Mouse (Mus musculus): ENCODE data around the gene Mymx.

The Mymx gene

DNA sequence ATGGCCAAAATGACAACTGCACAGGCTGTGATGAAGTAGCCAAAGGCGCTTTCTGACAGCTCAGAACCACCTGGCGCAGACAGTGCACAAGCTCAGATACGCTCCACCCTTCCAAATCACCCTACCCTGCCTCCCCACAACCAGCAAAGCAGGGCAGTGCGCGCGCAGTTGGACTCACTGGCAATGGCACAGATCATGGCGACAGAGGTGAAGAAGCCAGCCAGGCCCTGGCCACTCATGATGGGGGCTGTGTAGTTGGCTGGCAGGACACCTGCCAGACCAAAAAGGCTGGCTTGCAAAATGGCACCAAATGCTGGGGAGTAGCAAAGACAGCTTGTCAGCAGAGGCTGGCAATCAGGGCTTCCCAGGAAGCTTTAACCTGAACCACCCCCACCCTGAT lies 12.7 kb downstream of the Mymx start:
- no peak for DNase-seq

GRCm38 (mm10) chr17:45588370-45588769 lies 13.5 kb downstream of the Mymx start:
- DNase-seq = no peak

DNA sequence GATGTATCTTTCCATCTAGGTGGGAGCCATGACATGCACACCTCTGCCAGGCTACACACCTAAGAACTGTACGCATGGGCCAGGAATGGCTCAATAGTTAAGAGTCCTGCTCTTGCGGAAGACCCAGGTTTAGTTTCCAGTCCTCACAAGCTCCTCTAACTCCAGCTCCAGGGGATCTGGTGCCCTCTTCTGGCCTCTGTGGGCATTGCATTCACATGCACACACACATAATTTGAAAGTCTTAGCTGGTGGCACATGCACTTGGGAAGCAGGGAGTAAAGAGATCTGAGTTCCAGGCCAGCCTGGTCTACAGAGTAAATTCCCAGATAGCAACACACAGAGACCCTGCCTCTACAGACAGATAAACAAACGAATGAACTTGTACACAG lies 15.5 kb downstream of the Mymx start:
- peak in 1 of 2 experiments; percentile 36 for DNase-seq

DNA sequence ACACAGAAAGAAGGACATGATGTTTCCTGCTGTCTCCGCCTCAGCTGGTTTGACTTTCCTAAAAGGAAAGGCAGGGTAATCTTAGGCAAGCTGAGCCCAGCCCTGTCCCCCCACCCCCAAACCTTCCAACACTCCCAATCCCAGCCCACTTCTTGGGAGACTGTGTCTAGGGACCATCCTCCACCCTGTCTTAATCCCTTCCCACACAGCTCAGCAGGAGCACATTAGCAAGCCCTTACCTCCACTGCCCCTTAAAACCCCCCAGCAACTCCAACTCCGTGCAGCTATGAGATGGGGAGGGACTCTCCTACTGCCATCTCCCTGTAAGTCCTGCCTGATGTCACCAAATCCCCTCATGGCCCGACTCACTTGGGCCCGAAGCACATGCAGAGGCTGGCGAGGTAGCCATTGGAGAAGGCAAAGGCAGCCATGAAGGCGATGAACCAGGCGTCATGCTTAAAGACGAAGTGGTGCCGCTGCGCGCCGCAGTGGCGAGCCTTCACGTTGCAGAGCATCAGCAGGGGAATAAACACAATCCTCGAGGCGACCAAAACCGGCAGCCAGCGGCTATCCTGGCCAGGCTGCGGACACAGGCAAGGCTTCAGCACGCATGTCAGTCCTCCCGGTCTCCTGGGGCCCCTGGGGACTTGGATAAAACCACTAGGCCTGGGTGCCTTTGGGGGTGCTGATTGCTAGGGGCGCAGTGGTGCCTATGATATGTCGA lies 16.0 kb downstream of the Mymx start:
- no peak for DNase-seq

GRCm38 (mm10) chr17:45584939-45585678 lies 16.8 kb downstream of the Mymx start:
- peak; percentile 76 to 79 for DNase-seq

GRCm38 (mm10) chr17:45584096-45584896 lies 17.6 kb downstream of the Mymx start:
- peak in 1 of 2 experiments; percentile 41 for DNase-seq

- peak; percentile 42 to 51 for DNase-seq
Measured at GRCm38 (mm10) chr17:45582715-45583355, 19.1 kb downstream of the Mymx start.

- peak in 1 of 2 experiments; percentile 5 for DNase-seq
Measured at GRCm38 (mm10) chr17:45582188-45582587, 19.7 kb downstream of the Mymx start.

DNA sequence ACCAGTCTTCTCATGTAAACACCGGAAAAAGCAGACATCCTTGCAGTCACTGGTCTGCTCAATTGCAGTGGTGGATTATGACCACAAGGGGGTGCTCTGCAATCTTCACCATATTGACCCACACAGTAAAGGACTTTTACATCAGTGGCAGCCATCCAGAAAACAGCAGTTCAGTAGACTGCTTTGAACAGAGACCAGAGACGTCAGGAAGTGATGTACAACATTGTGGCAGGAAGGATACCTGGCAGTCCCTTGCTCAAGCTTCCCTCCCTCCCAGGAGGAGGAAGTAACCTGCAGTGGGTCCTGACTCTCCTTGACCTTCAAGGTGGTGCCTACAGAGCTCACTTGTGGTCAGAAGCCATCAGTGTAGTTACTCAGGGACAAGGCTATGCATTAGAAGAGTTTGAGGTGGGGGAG lies 20.3 kb downstream of the Mymx start:
- DNase-seq = peak; percentile 68 to 70

- DNase-seq = peak in 1 of 2 experiments; percentile 16
Measured at GRCm38 (mm10) chr17:45580958-45581477, 20.9 kb downstream of the Mymx start.

DNA sequence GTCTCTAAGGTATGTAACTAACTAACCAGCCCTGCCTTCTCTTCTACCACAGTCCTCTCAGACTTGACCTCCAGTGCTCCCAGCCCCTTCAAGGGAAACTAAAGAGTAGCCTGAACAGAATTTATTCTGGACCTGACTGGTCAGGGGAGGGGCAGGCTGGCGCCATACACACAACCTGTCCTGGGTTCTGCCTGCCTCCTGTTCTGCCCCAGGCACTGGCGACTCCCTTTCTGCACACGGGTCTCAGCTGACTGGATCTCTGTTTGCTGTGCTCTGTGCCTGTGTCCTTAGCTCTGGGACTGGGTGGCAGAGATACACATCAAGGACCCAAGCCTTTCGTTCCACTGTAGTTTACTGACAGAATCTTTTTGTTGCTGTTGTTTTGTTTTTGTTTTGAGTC lies 22.3 kb downstream of the Mymx start:
- DNase-seq = peak in 1 of 2 experiments; percentile 6

DNA sequence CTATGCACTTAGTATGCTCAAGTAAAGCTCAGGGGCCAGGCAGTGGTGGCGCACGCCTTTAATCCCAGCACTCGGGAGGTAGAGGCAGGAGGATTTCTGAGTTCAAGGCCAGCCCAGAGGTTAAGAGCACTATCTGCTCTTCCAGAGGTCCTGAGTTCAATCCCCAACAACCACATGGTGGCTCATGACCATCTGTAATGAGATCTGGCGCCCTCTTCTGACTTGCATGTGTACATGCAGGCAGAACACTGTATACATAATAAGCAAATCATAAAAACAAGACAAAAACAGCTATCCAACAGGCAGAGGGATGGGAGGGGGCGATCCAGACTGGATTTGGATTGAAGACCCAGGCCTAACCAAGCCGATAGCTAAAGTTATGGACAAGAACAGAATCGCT lies 23.1 kb downstream of the Mymx start:
- DNase-seq = peak in 1 of 2 experiments; percentile 28

- DNase-seq = no peak
Measured at GRCm38 (mm10) chr17:45578242-45578641, 23.7 kb downstream of the Mymx start.

- DNase-seq = no peak
Measured at GRCm38 (mm10) chr17:45575123-45575897, 26.6 kb downstream of the Mymx start.

DNA sequence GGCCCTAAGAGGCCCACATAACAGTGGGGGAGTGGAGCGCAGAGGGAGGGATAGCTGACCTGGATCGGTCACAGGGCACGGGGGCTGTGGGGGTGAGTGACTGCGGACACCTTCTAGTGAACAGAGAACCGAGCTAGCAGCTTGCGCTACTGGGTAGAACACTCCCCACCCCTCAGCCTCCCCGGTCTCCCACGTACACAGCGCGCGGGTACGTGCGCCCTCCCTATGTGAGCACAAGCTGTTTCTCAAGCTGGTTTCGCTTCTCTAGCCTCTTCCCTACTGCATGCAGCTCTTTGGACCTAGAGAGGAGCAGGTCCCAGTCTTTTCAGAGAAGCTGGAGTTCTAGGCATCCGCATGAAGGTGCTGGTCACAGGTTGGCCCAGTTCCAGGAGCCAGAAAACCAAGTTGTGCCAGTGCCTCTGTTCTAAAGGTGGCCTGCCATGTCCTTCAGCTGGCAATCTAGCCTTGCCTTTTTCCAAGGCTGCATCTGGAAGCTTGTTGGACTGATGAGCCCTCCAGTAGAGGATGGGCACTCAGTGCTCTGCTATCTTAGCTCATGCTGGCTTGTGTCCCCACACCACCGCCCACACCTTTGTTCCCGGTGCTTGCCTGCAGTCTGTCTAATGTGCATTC lies 27.7 kb downstream of the Mymx start:
- DNase-seq = peak; percentile 81 to 85

GRCm38 (mm10) chr17:45573780-45574123 lies 28.1 kb downstream of the Mymx start:
- peak; percentile 99 for DNase-seq

DNA sequence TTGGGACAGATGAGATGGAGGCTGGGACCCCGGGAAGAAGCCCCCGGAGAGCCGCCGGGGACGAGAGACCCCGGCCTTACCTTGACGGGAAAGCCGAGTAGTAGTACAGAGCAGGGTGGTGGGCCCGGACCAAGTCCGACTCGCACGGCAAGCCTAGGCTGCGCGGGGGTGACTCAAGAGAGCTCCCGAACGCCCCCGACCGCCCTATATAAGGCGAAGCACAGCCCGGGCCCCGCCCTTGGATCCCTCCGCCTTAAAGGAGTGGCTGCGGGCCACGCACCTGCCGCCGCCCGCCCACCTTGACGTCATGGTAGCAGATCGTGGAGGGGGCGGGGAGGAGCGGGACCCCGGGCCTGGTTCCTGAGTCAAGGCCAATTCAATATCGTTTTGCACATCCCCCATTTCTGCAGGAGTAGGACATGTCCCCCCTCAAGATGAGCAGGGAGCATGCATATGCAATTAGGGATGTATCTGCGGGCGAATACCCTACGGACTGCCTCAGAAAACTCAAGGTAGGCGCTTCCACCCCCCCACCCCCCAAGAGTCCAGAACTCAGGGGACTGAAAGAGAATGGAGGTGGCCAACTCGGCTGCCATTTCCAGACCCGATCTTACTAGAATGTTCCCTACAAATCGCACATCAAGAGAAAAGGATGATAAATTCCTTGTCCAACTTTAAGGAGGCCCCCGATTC lies 28.7 kb downstream of the Mymx start, which contains the start of gene Hsp90ab1:
Gene Hsp90ab1, minus strand, starts transcription at position 185 of the 693 bp plus-strand sequence.
- peak; percentile 100 for DNase-seq

DNA sequence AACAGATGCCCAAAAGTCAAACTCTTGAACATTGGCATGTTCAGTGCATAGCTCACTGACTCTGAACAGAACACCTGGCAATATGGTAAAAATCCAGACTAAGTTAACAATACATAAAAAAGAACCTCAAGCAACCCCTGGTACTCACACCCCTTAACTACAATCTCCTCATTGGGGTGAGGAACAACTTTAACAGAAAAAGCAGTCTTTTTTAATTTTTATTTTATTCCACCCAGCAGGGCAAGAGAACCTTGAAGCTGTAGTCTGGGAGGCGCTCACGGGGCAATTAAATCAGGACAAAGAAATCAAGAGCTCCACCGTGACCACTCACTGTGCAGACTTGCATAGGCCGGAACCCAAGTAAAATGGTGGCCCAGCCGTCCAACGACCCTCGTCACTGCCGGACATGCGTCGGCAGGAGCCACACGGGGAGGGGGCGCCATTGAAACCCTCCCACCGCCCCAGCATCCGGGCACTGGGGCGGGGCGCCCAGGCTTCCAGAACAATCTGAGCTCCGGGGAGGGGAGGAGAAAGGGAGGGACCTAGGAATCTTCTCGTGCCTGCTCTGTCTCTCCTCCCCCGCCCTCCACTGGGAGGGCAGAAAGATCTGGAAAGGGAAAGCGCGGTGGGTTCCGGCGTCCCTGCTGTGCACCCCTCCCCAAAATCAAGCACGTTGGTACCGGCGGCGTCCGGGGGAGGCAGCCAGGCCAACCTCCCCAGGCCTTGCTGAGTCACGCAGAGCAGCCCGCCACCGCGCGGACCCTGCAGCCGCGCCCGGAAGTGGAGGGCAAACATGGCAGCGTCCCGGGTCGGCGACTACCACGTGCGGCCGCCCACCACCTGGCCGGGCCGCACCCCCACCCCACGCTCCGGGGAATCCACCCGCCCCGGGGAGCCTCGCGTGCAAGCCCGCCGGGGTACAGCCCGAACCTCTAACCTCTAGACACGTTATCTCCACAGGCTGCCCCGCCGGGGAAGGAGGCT lies 29.5 kb downstream of the Mymx start:
- DNase-seq = peak; percentile 73 to 83

GRCm38 (mm10) chr17:45569999-45570398 lies 31.9 kb downstream of the Mymx start:
- DNase-seq = no peak

Measured in thymus, postnatal 36 days (tissue).